Mouse (Mus musculus): Measurements from ENCODE around the gene Glt28d2. TPM values are rescaled to one million over a fixed set of nuclear protein-coding genes. Genes with fewer than 3 reads are reported as not detected.

The Glt28d2 gene
- 3.7 TPM for polyA plus RNA-seq (2014; fragmentation: Illumina TruSeq; extraction: RNeasy Lipid Tissue Mini Kit (QIAGEN cat#74804); ENCODE audit: insufficient read depth, low read depth, low replicate concordance)

GRCm38 (mm10) chr3:85887239-85887827 is at the start of gene Glt28d2, which contains the start of gene Gm37240:
TSS of gene Glt28d2 (minus strand) at chr3:85887516.
TSS of gene Gm37240 (minus strand) at chr3:85887518.

Other genes with a start within 250 kb of the Glt28d2 start
- gene Fam160a1, start 70.2 kb downstream of the Glt28d2 start, polyA plus RNA-seq (2014; fragmentation: Illumina TruSeq; extraction: RNeasy Lipid Tissue Mini Kit (QIAGEN cat#74804); ENCODE audit: insufficient read depth, low read depth, low replicate concordance), result 4.3 TPM
- 0.51 TPM for gene Gm37240, start within 50 bp of the Glt28d2 start, polyA plus RNA-seq (2014; fragmentation: Illumina TruSeq; extraction: RNeasy Lipid Tissue Mini Kit (QIAGEN cat#74804); ENCODE audit: insufficient read depth, low read depth, low replicate concordance)
- 14.4 TPM for gene Sh3d19, start 83.6 kb upstream of the Glt28d2 start, polyA plus RNA-seq (2014; fragmentation: Illumina TruSeq; extraction: RNeasy Lipid Tissue Mini Kit (QIAGEN cat#74804); ENCODE audit: insufficient read depth, low read depth, low replicate concordance)
- not detected for gene Prss48, start 115.0 kb upstream of the Glt28d2 start, polyA plus RNA-seq (2014; fragmentation: Illumina TruSeq; extraction: RNeasy Lipid Tissue Mini Kit (QIAGEN cat#74804); ENCODE audit: insufficient read depth, low read depth, low replicate concordance)

Data from lung, adult 10 weeks (tissue).